Mouse (Mus musculus) kidney, embryonic 15.5 days (tissue): ENCODE measurements around the gene Ckm. TPM values are rescaled to one million over a fixed set of nuclear protein-coding genes. Genes with fewer than 3 reads are reported as not detected.

Experiments used
- ATAC-seq: fragments of 200-750 bp; cut with Nextera tagmentation; replicated peaks from 2 replicates; pipeline ENCODE4 v1.8.0; 2017; ENCODE audit warnings: moderate TSS enrichment; ENCODE audit not compliant: low FRiP score
- H3K27ac ChIP-seq: fragments of 300-500 bp; sonication (generic); 2 replicates; pipeline ENCODE4 v1.5.1; 2015; ENCODE audit warnings: mild to moderate bottlenecking, inconsistent platforms
- H3K27me3 ChIP-seq: fragments of 300-500 bp; sonication (generic); 2 replicates; pipeline ENCODE4 v1.6.1; 2015; ENCODE audit warnings: inconsistent platforms
- H3K36me3 ChIP-seq: fragments of 300-500 bp; sonication (generic); 2 replicates; pipeline ENCODE4 v1.6.1; 2015; ENCODE audit warnings: inconsistent platforms
- H3K4me1 ChIP-seq: fragments of 300-500 bp; sonication (generic); 2 replicates; pipeline ENCODE4 v1.6.1; 2015; ENCODE audit warnings: inconsistent platforms
- H3K4me2 ChIP-seq: fragments of 300-500 bp; sonication (generic); 2 replicates; pipeline ENCODE4 v1.6.1; 2015; ENCODE audit warnings: moderate library complexity, mild to moderate bottlenecking, inconsistent platforms
- H3K4me3 ChIP-seq: fragments of 300-500 bp; sonication (generic); replicated peaks from 2 replicates; pipeline ENCODE4 v1.5.1; 2015; ENCODE audit warnings: mild to moderate bottlenecking, inconsistent platforms
- H3K9ac ChIP-seq: fragments of 300-500 bp; sonication (generic); 2 replicates; pipeline ENCODE4 v1.6.1; 2015; ENCODE audit warnings: mild to moderate bottlenecking, inconsistent platforms
- H3K9me3 ChIP-seq: fragments of 300-500 bp; sonication (generic); replicated peaks from 2 replicates; pipeline ENCODE4 v1.6.1; 2016; ENCODE audit warnings: inconsistent platforms
- WGBS: fragments of 180-500 bp; shearing (Covaris S2); methylation state at CpG from one replicate; pipeline ENCODE4 v1.1.7; 2015; ENCODE audit warnings: mixed read lengths; 5-methylcytosine and 5-hydroxymethylcytosine counted together
- polyA plus RNA-seq: library from polyadenylated mRNA; unstranded; fragments of >200 nt; fragmentation: Nextera tagmentation; extraction: Ambion mirVana; gene quantifications from 2 replicates; pipeline ENCODE4 v1.2.1, GENCODE M21; 2015

The Ckm gene
- polyA plus RNA-seq, 1 experiment from 2014 or later: 22.6 TPM

- no peak overlapping the region for H3K4me3 ChIP-seq
- no peak overlapping the region for H3K9ac ChIP-seq
- no peaks in the 10 kb centered on the region for H3K9me3 ChIP-seq
- H3K4me1 ChIP-seq: peaks cover 42% of the 10 kb centered on the region
- no peak for ATAC-seq
- whole genome bisulfite sequencing: 79% methylated on average over 4 of the region's 4 CpGs
- no peak overlapping the region for H3K27ac ChIP-seq
- no peak overlapping the region for H3K4me2 ChIP-seq
- H3K36me3 ChIP-seq: no peaks in the 10 kb centered on the region
- peaks cover 21% of the 10 kb centered on the region for H3K27me3 ChIP-seq
These were observed 39.2 kb upstream of the Ckm start for GRCm38 (mm10) chr7:19365376-19365775.

- Histone ChIP-seq H3K4me2 (no peak overlapping the region), H3K27me3 (peaks cover 15% of the 10 kb centered on the region), H3K27ac (no peak overlapping the region), H3K36me3 (no peaks in the 10 kb centered on the region), H3K9ac (no peak overlapping the region), H3K4me1 (peaks cover 21% of the 10 kb centered on the region), H3K4me3 (no peak overlapping the region), H3K9me3 (no peaks in the 10 kb centered on the region)
- ATAC-seq: peak; percentile 27; the same call in 1 of the 2 replicates
- 15% methylated on average over 16 of the region's 16 CpGs for WGBS
These were observed 36.2 kb upstream of the Ckm start for GRCm38 (mm10) chr7:19368380-19368779.

- Histone ChIP-seq H3K4me2 (peak overlapping the region; percentile 87), H3K4me3 (peak overlapping the region; percentile 46), H3K9ac (peak overlapping the region; percentile 27; the same call in 1 of the 2 replicates), H3K36me3 (no peaks in the 10 kb centered on the region), H3K27me3 (peaks cover 15% of the 10 kb centered on the region), H3K9me3 (no peaks in the 10 kb centered on the region), H3K4me1 (peaks cover 12% of the 10 kb centered on the region), H3K27ac (no peak overlapping the region)
- ATAC-seq: peak; percentile 71
- WGBS: 10% methylated on average over 46 of the region's 46 CpGs
These were observed 34.7 kb upstream of the Ckm start for GRCm38 (mm10) chr7:19369823-19370425.

- 89% methylated on average over 2 of the region's 2 CpGs for WGBS
- Histone ChIP-seq H3K4me3 (no peak overlapping the region), H3K27ac (no peak overlapping the region), H3K4me1 (peaks cover 10% of the 10 kb centered on the region), H3K27me3 (peaks cover 15% of the 10 kb centered on the region), H3K9ac (no peak overlapping the region), H3K4me2 (no peak overlapping the region), H3K36me3 (no peaks in the 10 kb centered on the region), H3K9me3 (no peaks in the 10 kb centered on the region)
- ATAC-seq: no peak
These were observed 31.2 kb upstream of the Ckm start for GRCm38 (mm10) chr7:19373367-19373766.

- Histone ChIP-seq H3K9ac (no peak overlapping the region), H3K9me3 (no peaks in the 10 kb centered on the region), H3K27ac (no peak overlapping the region), H3K27me3 (no peaks in the 10 kb centered on the region), H3K4me3 (no peak overlapping the region), H3K4me2 (no peak overlapping the region), H3K36me3 (no peaks in the 10 kb centered on the region), H3K4me1 (no peaks in the 10 kb centered on the region)
- ATAC-seq: no peak
- 80% methylated on average over 18 of the region's 18 CpGs for WGBS
These were observed 29.2 kb upstream of the Ckm start for GRCm38 (mm10) chr7:19375368-19375767.

- Histone ChIP-seq H3K27me3 (no peaks in the 10 kb centered on the region), H3K9me3 (no peaks in the 10 kb centered on the region), H3K36me3 (no peaks in the 10 kb centered on the region), H3K4me3 (no peak overlapping the region), H3K4me2 (no peak overlapping the region), H3K27ac (no peak overlapping the region), H3K9ac (no peak overlapping the region), H3K4me1 (no peaks in the 10 kb centered on the region)
- WGBS: 88% methylated on average over 4 of the region's 4 CpGs
- ATAC-seq: no peak
These were observed 28.6 kb upstream of the Ckm start for GRCm38 (mm10) chr7:19376019-19376418.

GRCm38 (mm10) chr7:19378049-19378448 lies 26.5 kb upstream of the Ckm start:
- Histone ChIP-seq H3K4me3 (no peak overlapping the region), H3K27me3 (no peaks in the 10 kb centered on the region), H3K27ac (no peak overlapping the region), H3K4me1 (peaks cover 8% of the 10 kb centered on the region), H3K9ac (no peak overlapping the region), H3K36me3 (no peaks in the 10 kb centered on the region), H3K4me2 (no peak overlapping the region), H3K9me3 (no peaks in the 10 kb centered on the region)
- WGBS: 76% methylated on average over 8 of the region's 8 CpGs
- no peak for ATAC-seq

GRCm38 (mm10) chr7:19381377-19382165 lies 23.0 kb upstream of the Ckm start, which contains the start of gene Ercc2:
TSS of gene Ercc2 (plus strand) at chr7:19382010.
- H3K4me2 ChIP-seq: peak within 1 kb of the TSS; percentile 80
- H3K27ac ChIP-seq: peak within 1 kb of the TSS; percentile 14; the same call in 1 of the 2 replicates
- H3K36me3 ChIP-seq: peaks cover 30% of the 10 kb centered on the region
- WGBS: 7% methylated on average over 43 of the region's 48 CpGs
- H3K4me3 ChIP-seq: peak within 1 kb of the TSS; percentile 73
- H3K9me3 ChIP-seq: no peaks in the 10 kb centered on the region
- H3K27me3 ChIP-seq: no peaks in the 10 kb centered on the region
- H3K9ac ChIP-seq: peak within 1 kb of the TSS; percentile 66
- ATAC-seq: peak; percentile 97
- peaks cover 16% of the 10 kb centered on the region for H3K4me1 ChIP-seq

GRCm38 (mm10) chr7:19382166-19382541 lies 22.4 kb upstream of the Ckm start:
- Histone ChIP-seq H3K36me3 (peaks cover 35% of the 10 kb centered on the region), H3K4me2 (peak overlapping the region; percentile 80), H3K4me3 (peak overlapping the region; percentile 73), H3K4me1 (peaks cover 16% of the 10 kb centered on the region), H3K9ac (peak overlapping the region; percentile 66), H3K27ac (peak overlapping the region; percentile 14; the same call in 1 of the 2 replicates), H3K9me3 (no peaks in the 10 kb centered on the region), H3K27me3 (no peaks in the 10 kb centered on the region)
- under 1% methylated on average over 28 of the region's 37 CpGs for WGBS
- peak; percentile 66 for ATAC-seq

GRCm38 (mm10) chr7:19383708-19384107 lies 20.9 kb upstream of the Ckm start:
- peaks cover 50% of the 10 kb centered on the region for H3K36me3 ChIP-seq
- no peak overlapping the region for H3K9ac ChIP-seq
- WGBS: 92% methylated on average over 9 of the region's 9 CpGs
- peaks cover 16% of the 10 kb centered on the region for H3K4me1 ChIP-seq
- no peaks in the 10 kb centered on the region for H3K27me3 ChIP-seq
- ATAC-seq: no peak
- no peaks in the 10 kb centered on the region for H3K9me3 ChIP-seq
- 0 out of 2 replicates have a peak overlapping the region, but pooled peaks have one; percentile 73 for H3K4me3 ChIP-seq
- H3K27ac ChIP-seq: no peak overlapping the region
- H3K4me2 ChIP-seq: peak overlapping the region; percentile 80; the same call in 1 of the 2 replicates

- ATAC-seq: no peak
- Histone ChIP-seq H3K4me2 (no peak overlapping the region), H3K4me3 (no peak overlapping the region), H3K27ac (no peak overlapping the region), H3K4me1 (0 out of 2 replicates have a peak, but pooled peaks cover under 1% of the 10 kb centered on the region), H3K27me3 (no peaks in the 10 kb centered on the region), H3K9me3 (no peaks in the 10 kb centered on the region), H3K36me3 (peaks cover 99% of the 10 kb centered on the region), H3K9ac (no peak overlapping the region)
- WGBS: 77% methylated on average over 9 of the region's 10 CpGs
These were observed 15.7 kb upstream of the Ckm start for GRCm38 (mm10) chr7:19388699-19389413.

GRCm38 (mm10) chr7:19394484-19394883 lies 10.1 kb upstream of the Ckm start:
- H3K4me2 ChIP-seq: no peak overlapping the region
- no peak overlapping the region for H3K27ac ChIP-seq
- WGBS: 88% methylated on average over 8 of the region's 8 CpGs
- peaks cover 65% of the 10 kb centered on the region for H3K36me3 ChIP-seq
- ATAC-seq: no peak
- H3K4me1 ChIP-seq: peaks cover 5% of the 10 kb centered on the region
- H3K9me3 ChIP-seq: no peaks in the 10 kb centered on the region
- no peak overlapping the region for H3K4me3 ChIP-seq
- H3K9ac ChIP-seq: no peak overlapping the region
- H3K27me3 ChIP-seq: peaks cover 6% of the 10 kb centered on the region; the same call in 1 of the 2 replicates
